Mouse (Mus musculus) liver, embryonic 14 days (tissue): ENCODE measurements around the gene Crx. TPM values are rescaled to one million over a fixed set of nuclear protein-coding genes. Genes with fewer than 3 reads are reported as not detected.

Experiments used
- polyA plus RNA-seq: library from polyadenylated mRNA; depleted of rRNA; stranded (reverse); fragments of >200 nt; gene quantifications from 2 replicates; pipeline ENCODE4 v1.2.3, GENCODE M21; 2012; rRNA removed

The Crx gene
- not detected in 2 replicates for polyA plus RNA-seq

DNA sequence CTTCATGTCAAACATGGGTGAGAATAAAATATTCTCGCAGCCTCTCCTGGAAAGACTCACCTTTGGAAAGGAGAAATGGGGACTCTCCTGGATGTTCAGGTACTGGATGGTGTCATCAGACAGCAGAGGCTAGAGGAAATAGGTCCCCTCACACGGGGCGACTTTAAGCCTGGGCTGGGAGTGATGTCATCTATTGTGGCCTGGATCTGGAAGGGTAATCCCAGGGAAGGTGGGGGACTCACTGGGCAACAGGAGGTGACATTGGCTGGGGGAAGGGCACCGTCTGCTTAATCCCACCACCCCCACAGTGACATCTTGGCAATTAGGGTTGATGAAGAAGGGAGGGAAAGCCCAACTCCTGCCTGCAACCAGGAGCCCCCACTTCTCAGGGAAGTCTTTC lies at the start of gene Crx:
Crx (minus strand) TSS at position 213 of the 400 bp plus-strand sequence.

GRCm38 (mm10) chr7:15922220-15922773 lies 42.5 kb upstream of the Crx start, which contains the start of gene Selenow:
Gene Selenow, minus strand, starts transcription at chr7:15922402.

GRCm38 (mm10) chr7:15882317-15882716 lies 2.5 kb upstream of the Crx start, which contains the start of gene Crxos:
Gene Crxos, plus strand, starts transcription at chr7:15882617.

DNA sequence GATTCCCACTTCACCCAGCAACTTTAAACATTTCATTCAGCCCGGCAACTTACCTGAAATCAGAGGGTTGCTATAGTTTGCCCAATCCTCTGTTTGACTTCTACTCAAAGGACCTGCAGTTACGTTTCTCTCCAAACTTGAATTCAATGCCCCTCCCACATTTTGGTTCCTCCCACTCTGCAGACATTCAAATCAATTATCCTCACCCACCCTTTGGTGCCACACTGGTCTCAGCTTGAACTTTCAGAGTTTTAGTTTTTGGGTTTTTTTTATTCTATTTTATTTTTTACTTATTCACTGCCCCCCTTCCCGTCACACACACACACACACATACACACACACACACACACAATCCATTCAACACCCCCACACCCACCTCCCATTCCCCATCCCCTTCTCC lies 40.2 kb downstream of the Crx start, which contains the start of gene Obox6:
Obox6 (minus strand) TSS at position 101 of the 400 bp plus-strand sequence.

Other genes starting within 250 kb of the Crx start
- not detected in 2 replicates for gene Obox3, start 240.1 kb downstream of the Crx start, polyA plus RNA-seq
- not detected in 2 replicates for gene Obox5, start 129.8 kb downstream of the Crx start, polyA plus RNA-seq
- gene Obox6, start 40.3 kb downstream of the Crx start, polyA plus RNA-seq, result not detected in 2 replicates
- not detected in 2 replicates for gene Crxos, start 2.6 kb upstream of the Crx start, polyA plus RNA-seq
- gene Selenow, start 42.4 kb upstream of the Crx start, polyA plus RNA-seq, result 189 and 194 TPM in 2 replicates
- gene Nop53, start 66.1 kb upstream of the Crx start, polyA plus RNA-seq, result 57.3 and 58.9 TPM in 2 replicates
- gene Ehd2, start 87.6 kb upstream of the Crx start, polyA plus RNA-seq, result 2.4 TPM in 2 replicates
- gene Bicra, start 168.0 kb upstream of the Crx start, polyA plus RNA-seq, result 1.2 and 1.5 TPM in 2 replicates
- 0.01 TPM in 2 replicates for gene Zfp541, start 181.8 kb upstream of the Crx start, polyA plus RNA-seq
- gene Napa, start 218.5 kb upstream of the Crx start, polyA plus RNA-seq, result 93.6 and 109 TPM in 2 replicates
- gene Kptn, start 239.9 kb upstream of the Crx start, polyA plus RNA-seq, result 6.6 and 7.2 TPM in 2 replicates
- gene Slc8a2, start 249.9 kb upstream of the Crx start, polyA plus RNA-seq, result 0.05 TPM in 2 replicates